Mouse (Mus musculus): ENCODE data around the gene Kifc1.
"Not testable (repeated sequence)": the region's sequence is repeated elsewhere in the genome, so short reads cannot be mapped to it uniquely, and the experiment has no call there.

The Kifc1 gene

GRCm38 (mm10) chr17:33918293-33919203 is 28.1 kb upstream of the Kifc1 start:
- DNase-seq (ENCODE audit: low spot score) = no peak

- DNase-seq (ENCODE audit: low spot score) = no peak
These were observed 27.3 kb upstream of the Kifc1 start for GRCm38 (mm10) chr17:33917656-33918292.

- DNase-seq (ENCODE audit: low spot score) = no peak
These were observed 26.6 kb upstream of the Kifc1 start for GRCm38 (mm10) chr17:33916847-33917655.

- DNase-seq (ENCODE audit: low spot score) = no peak
These were observed 25.8 kb upstream of the Kifc1 start for GRCm38 (mm10) chr17:33916294-33916693.

GRCm38 (mm10) chr17:33915671-33916250 is 25.3 kb upstream of the Kifc1 start, which contains the start of the genes Tapbp and Zbtb22:
Gene Tapbp (plus strand): TSS chr17:33915899.
Gene Zbtb22 (plus strand): TSS chr17:33915904.
- peak; percentile 97 for DNase-seq (ENCODE audit: low spot score)

- no peak for DNase-seq (ENCODE audit: low spot score)
These were observed 24.5 kb upstream of the Kifc1 start for GRCm38 (mm10) chr17:33914969-33915391.

- DNase-seq (ENCODE audit: low spot score) = no peak
These were observed 23.4 kb upstream of the Kifc1 start for GRCm38 (mm10) chr17:33913905-33914304.

- no peak for DNase-seq (ENCODE audit: low spot score)
These were observed 22.8 kb upstream of the Kifc1 start for GRCm38 (mm10) chr17:33913264-33913663.

- no peak for DNase-seq (ENCODE audit: low spot score)
These were observed 21.5 kb upstream of the Kifc1 start for GRCm38 (mm10) chr17:33911813-33912414.

- no peak for DNase-seq (ENCODE audit: low spot score)
These were observed 20.8 kb upstream of the Kifc1 start for GRCm38 (mm10) chr17:33911052-33911812.

GRCm38 (mm10) chr17:33910346-33911051 is 20.0 kb upstream of the Kifc1 start:
- no peak for DNase-seq (ENCODE audit: low spot score)

- peak; percentile 28 for DNase-seq (ENCODE audit: low spot score)
These were observed 19.4 kb upstream of the Kifc1 start for GRCm38 (mm10) chr17:33909869-33910250.

- peak; percentile 97 for DNase-seq (ENCODE audit: low spot score)
These were observed 18.8 kb upstream of the Kifc1 start, which contains the start of gene Daxx for GRCm38 (mm10) chr17:33909077-33909868. Gene Daxx (plus strand): TSS chr17:33909414.

- peak; percentile 28 for DNase-seq (ENCODE audit: low spot score)
These were observed 18.0 kb upstream of the Kifc1 start for GRCm38 (mm10) chr17:33908331-33909076.

GRCm38 (mm10) chr17:33904835-33905234 is 14.4 kb upstream of the Kifc1 start, which contains the start of gene Platr17:
Gene Platr17 (plus strand): TSS chr17:33905135.
- DNase-seq (ENCODE audit: low spot score) = not testable (repeated sequence)

GRCm38 (mm10) chr17:33903911-33904651 is 13.6 kb upstream of the Kifc1 start:
- DNase-seq (ENCODE audit: low spot score) = not testable (repeated sequence)

GRCm38 (mm10) chr17:33902491-33902890 is 12.0 kb upstream of the Kifc1 start:
- no peak for DNase-seq (ENCODE audit: low spot score)
